Mouse (Mus musculus) stomach, postnatal 0 days (tissue): ENCODE data around the gene Bves. TPM values are rescaled to one million over a fixed set of nuclear protein-coding genes. Genes with fewer than 3 reads are reported as not detected.

ENCODE experiments used
- ATAC-seq: fragments of 200-750 bp; cut with Nextera tagmentation; 2 replicates; pipeline ENCODE4 v1.8.0; 2017; ENCODE audit not compliant: low FRiP score, low TSS enrichment
- DNase-seq: peaks from one replicate; pipeline ENCODE4 v3.0.0-alpha.2; 2016; ENCODE audit warnings: low spot score
- H3K27ac ChIP-seq: fragments of 300-500 bp; sonication (generic); replicated peaks from 2 replicates; pipeline ENCODE4 v1.5.1; 2014; ENCODE audit warnings: mild to moderate bottlenecking, control low read depth
- H3K27me3 ChIP-seq: fragments of 300-500 bp; sonication (generic); 2 replicates; pipeline ENCODE4 v1.6.1; 2014; ENCODE audit warnings: low read length; ENCODE audit not compliant: control insufficient read depth, insufficient read depth
- H3K36me3 ChIP-seq: fragments of 300-500 bp; sonication (generic); 2 replicates; pipeline ENCODE4 v1.6.1; 2014; ENCODE audit warnings: low read length, mixed read lengths; ENCODE audit not compliant: control insufficient read depth, insufficient read depth
- H3K4me1 ChIP-seq: fragments of 300-500 bp; sonication (generic); replicated peaks from 2 replicates; pipeline ENCODE4 v1.6.1; 2014; ENCODE audit warnings: antibody characterized with exemption; ENCODE audit not compliant: control insufficient read depth, insufficient read depth
- H3K4me2 ChIP-seq: fragments of 300-500 bp; sonication (generic); replicated peaks from 2 replicates; pipeline ENCODE4 v1.6.1; 2014; ENCODE audit warnings: low read depth, mild to moderate bottlenecking, control low read depth, moderate library complexity
- H3K4me3 ChIP-seq: fragments of 300-500 bp; sonication (generic); 2 replicates; pipeline ENCODE4 v1.5.1; 2014; ENCODE audit warnings: low read depth, low read length, control low read depth
- H3K9ac ChIP-seq: fragments of 300-500 bp; sonication (generic); 2 replicates; pipeline ENCODE4 v1.6.1; 2014; ENCODE audit warnings: mild to moderate bottlenecking, low read length, control low read depth, mixed read lengths
- H3K9me3 ChIP-seq: fragments of 300-500 bp; sonication (generic); 2 replicates; pipeline ENCODE4 v1.6.1; 2016; ENCODE audit warnings: low read length; ENCODE audit not compliant: control insufficient read depth
- CTCF ChIP-seq: IDR thresholded peaks from 2 replicates; pipeline ENCODE4 v1.5.1; 2016; ENCODE audit warnings: antibody characterized with exemption, low read depth, mild to moderate bottlenecking, moderate library complexity
- EP300 ChIP-seq: optimal IDR thresholded peaks from 2 replicates; pipeline ENCODE3; 2016; ENCODE audit warnings: antibody characterized with exemption
- whole genome bisulfite sequencing: fragments of 180-500 bp; shearing (Covaris S2); extraction: QIAGEN DNeasy Blood & Tissue Kit; methylation state at CpG from one replicate; pipeline ENCODE4 v1.1.7; 2014; 5-methylcytosine and 5-hydroxymethylcytosine counted together
- polyA plus RNA-seq: library from polyadenylated mRNA; unstranded; fragments of >200 nt; fragmentation: Nextera tagmentation; extraction: Ambion mirVana; gene quantifications from 2 replicates; pipeline ENCODE4 v1.2.1, GENCODE M21; 2015

The Bves gene
- polyA plus RNA-seq, 1 experiment from 2014 or later: 5.3 TPM

- TF ChIP-seq CTCF (no peak), EP300 (no peak)
- 77% methylated on average over 5 of the region's 5 CpGs for WGBS
- ATAC-seq (no peak), DNase-seq (no peak)
- H3K4me2 ChIP-seq: no peak overlapping the region
- H3K36me3 ChIP-seq: no peaks in the 10 kb centered on the region
- no peak overlapping the region for H3K9ac ChIP-seq
- no peaks in the 10 kb centered on the region for H3K9me3 ChIP-seq
- H3K4me3 ChIP-seq: no peak overlapping the region
- no peak overlapping the region for H3K27ac ChIP-seq
- no peaks in the 10 kb centered on the region for H3K4me1 ChIP-seq
- H3K27me3 ChIP-seq: no peaks in the 10 kb centered on the region
Measured at GRCm38 (mm10) chr10:45412144-45412543, 76.6 kb downstream of the Bves start.

Other genes starting within 250 kb of the Bves start
- gene Popdc3, start 157.7 kb upstream of the Bves start, polyA plus RNA-seq: 3.3 and 4.2 TPM in 2 replicates
- 0.07 and 0.08 TPM in 2 replicates for gene Lin28b, start 150.6 kb downstream of the Bves start, polyA plus RNA-seq
- 13.6 and 13.7 TPM in 2 replicates for gene Hace1, start 242.1 kb downstream of the Bves start, polyA plus RNA-seq